Mouse (Mus musculus): Measurements from ENCODE around the gene Espl1.

Gene Espl1

DNA sequence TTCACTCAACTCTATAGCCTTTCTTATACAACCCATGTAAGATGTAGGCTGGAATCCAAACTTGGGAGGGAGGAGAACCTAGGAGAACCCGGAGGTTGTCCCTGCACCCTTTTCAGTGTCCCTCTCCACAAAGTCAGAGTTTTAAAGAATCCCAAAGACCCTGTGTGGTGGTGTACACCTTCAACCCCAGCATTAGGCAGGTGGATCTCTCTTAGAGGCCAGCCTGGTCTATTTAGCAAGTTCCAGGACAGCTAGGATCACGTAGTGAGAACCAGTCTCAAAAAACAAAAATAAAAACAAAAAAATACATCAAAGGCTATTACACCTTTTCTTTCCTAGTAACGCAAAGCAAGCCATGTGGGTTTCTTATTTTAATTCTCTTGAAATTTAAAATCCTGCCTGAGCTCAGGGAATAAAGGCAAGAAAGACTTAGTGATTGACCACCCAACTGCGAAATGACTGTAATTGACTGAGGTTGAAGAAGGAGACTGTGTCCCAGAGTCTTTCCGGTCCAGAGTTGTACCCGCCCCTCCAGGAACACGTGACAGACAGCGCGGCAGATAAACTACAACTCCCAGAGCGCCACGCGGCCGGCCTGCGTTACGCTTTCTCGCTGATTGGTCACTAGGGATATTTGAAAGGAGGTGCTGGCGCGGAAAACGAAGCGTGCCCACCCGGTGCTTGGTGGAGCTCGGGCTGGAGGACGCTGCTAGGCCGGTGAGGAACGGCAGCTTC lies at the start of gene Espl1:
Gene Espl1, plus strand, starts transcription at position 634 of the 735 bp plus-strand sequence.
- DNase-seq (ENCODE audit: low read depth in 2 of 2, low spot score in 2 of 2) = peak; percentile 89 to 94

DNA sequence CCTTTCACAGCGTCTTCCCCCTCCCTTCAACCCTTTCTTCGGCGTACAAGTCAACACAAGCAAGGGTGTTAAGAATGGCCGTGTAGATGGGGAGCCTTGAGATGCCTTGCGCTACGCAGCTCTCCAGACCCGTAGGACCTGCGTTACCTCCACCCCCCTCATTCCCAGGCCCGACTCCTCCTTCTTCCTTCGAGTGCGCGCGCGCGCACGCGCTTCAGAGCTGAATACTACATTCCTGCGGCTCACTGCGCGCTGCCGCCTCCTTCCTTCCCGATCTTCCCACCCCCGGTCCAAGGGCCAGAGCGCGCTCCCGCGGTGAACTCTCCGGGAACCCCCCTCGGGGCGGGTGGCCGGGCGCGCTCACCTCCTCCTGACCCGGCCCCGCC lies 49.2 kb upstream of the Espl1 start:
- peak; percentile 62 to 78 for DNase-seq (ENCODE audit: low read depth in 2 of 2, low spot score in 2 of 2)

GRCm38 (mm10) chr15:102247252-102248130 lies 48.6 kb upstream of the Espl1 start:
- DNase-seq (ENCODE audit: low read depth in 2 of 2, low spot score in 2 of 2) = no peak

DNA sequence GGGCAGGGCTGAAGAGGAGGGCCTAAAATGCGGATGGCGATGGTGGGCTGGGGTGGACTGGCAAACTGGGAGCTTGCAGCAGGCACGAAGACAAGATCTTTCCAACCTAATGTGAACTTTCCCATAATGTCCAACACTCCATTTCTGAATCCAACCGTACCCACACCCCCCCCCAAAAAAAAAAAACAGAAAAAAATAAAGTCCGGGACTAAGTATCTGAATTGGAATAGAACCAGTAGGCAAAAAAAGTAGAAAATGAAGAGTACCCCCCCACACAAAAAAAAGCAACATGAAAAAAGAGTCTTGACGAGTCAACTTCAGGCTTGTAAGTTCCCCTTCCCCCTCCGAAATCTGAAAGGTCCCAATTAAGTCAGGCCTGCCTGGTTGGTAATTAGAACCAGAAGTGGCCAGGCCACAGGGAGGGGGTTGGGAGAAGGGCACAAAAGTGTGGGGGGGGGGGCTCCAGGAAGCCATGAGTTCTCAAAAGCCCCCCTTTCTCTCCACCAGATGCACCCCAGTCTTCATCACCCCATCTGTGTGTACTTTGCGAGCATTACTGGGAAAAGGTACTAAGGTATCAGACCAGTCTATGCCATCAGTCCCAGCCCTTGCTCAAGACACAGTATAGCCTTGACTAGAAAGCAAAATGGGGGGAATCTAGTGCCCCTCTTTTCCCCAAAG lies 47.8 kb upstream of the Espl1 start:
- no peak for DNase-seq (ENCODE audit: low read depth in 2 of 2, low spot score in 2 of 2)

DNA sequence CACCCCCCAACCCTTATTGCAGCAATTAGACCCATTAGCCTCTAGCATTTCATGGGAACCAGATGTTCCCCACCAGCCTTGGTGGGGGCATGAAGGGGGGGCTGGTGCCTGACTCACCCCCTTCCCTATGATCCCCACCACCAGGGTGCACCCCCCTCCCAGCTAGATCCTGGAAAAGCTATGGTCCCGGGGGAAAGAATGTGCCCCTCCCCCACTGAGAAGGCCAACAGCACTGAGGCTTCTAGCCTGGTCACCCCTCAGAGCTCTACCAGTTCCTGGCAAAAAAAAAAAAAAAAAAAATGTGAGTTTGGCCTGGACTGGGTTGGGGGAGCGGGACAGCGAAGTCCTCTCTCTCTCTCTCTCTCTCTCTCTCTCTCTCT lies 47.3 kb upstream of the Espl1 start:
- DNase-seq (ENCODE audit: low read depth in 2 of 2, low spot score in 2 of 2) = no peak

- DNase-seq (ENCODE audit: low read depth in 2 of 2, low spot score in 2 of 2) = no peak
Observed at GRCm38 (mm10) chr15:102249251-102249691, 46.8 kb upstream of the Espl1 start.

DNA sequence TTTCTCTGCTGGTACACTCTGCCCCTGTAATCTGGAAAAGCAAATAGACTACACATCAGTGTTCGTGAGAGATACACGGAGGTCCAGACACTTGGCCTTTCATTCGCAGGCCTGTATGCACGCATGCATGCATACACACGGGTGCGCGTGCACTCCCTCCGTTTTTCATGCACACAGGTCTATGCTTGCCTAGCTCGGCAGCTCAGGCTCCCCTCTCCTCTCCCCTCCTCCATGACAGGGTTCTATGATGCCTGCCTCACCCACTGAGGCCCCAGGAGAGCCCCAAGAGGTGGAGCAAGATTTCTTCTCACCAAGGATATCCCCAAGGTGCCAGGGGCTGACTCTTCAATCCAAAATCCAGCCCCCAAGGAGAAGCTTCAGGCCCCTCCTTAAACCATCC lies 46.1 kb upstream of the Espl1 start:
- DNase-seq (ENCODE audit: low read depth in 2 of 2, low spot score in 2 of 2) = no peak

DNA sequence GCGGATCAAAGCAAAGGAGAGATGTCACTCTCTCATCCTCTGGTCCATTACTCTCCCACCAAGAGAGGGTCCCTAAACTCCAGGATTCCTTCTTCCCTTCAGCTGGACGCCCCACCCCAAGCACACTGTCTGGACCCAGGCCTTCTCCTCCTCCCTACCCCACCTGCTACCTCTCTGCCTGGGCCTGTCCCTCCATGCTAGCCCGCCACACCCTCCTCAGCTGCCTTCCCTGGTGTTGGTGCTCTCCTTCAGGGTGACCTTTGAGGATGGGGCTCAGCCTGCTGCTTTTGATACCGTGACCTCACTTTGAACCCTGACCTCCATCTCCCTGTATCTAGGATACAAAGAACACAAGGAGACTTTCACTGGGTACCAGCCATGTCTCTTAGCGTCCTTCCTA lies 45.5 kb upstream of the Espl1 start:
- DNase-seq (ENCODE audit: low read depth in 2 of 2, low spot score in 2 of 2) = no peak

GRCm38 (mm10) chr15:102255547-102256255 lies 40.4 kb upstream of the Espl1 start:
- DNase-seq (ENCODE audit: low read depth in 2 of 2, low spot score in 2 of 2) = no peak

GRCm38 (mm10) chr15:102256431-102257201 lies 39.5 kb upstream of the Espl1 start:
- no peak for DNase-seq (ENCODE audit: low read depth in 2 of 2, low spot score in 2 of 2)

DNA sequence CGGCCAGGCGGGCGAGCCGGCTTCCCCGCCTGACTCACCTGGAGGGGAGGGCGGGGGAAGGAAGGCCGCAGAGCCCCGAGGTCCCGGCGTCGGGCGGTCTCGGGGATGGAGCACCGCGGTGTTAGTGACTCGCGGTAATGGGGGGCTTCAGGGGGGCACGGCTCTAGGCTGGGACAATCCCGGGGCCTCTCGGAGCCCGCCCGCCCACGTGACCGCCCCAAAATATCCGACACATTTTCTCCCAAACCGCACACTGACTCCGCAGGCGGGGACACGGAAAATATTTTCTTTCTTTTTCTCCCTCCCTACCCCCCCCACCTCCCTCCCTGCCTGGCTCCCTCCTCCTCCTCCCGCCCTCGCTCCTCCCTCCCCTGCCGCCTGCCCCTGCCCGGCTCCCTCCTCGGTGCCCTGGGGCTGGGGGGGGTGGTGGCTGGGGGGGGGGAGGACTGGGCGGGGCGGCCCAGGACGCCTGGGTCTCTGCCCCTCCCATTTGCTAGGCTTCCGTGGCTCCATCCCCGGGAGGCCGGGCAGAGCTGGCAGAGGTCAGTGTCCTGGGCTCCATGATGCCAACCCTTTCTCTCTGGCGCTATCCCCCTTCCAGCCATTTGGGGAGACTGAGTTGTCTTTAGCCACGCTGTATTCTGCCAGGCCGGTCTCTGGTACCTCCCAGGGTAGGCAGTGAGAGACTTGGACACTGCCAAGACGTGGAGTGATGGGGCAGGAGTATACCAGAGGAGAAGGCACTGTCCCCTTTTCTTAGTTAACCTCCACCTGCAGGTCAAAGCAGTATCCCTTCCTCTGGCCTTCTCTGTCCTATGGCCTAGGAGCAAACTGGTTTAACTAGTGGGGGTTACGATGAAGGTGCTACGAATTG lies 38.6 kb upstream of the Espl1 start, which contains the start of gene Rarg:
Gene Rarg, minus strand, starts transcription at position 316 of the 874 bp plus-strand sequence.
- DNase-seq (ENCODE audit: low read depth in 2 of 2, low spot score in 2 of 2) = no peak

- DNase-seq (ENCODE audit: low read depth in 2 of 2, low spot score in 2 of 2) = no peak
Observed at GRCm38 (mm10) chr15:102258076-102258470, 38.0 kb upstream of the Espl1 start.

GRCm38 (mm10) chr15:102258581-102259253 lies 37.3 kb upstream of the Espl1 start:
- no peak for DNase-seq (ENCODE audit: low read depth in 2 of 2, low spot score in 2 of 2)

GRCm38 (mm10) chr15:102262582-102262981 lies 33.5 kb upstream of the Espl1 start:
- no peak for DNase-seq (ENCODE audit: low read depth in 2 of 2, low spot score in 2 of 2)

DNA sequence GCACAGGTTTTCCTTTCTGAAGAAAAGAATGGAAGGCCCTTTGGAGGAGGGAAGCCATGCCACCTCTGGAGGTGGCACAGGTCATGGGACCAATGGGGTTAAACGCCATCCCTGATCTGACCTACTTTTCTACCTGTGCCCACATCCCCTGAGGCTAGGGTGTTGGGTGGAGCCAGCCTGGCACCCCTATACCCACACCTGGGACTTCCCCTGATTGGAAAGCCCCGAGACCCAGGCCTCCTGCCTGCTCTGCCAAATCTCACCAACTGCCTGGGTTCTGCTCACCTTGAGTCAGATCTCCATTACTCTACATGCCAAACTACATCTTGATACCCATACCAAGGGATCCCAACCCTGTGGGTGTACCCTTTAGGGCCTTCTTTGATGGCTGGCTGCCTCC lies 33.0 kb upstream of the Espl1 start:
- peak in 1 of 2 experiments; percentile 41 for DNase-seq (ENCODE audit: low read depth in 2 of 2, low spot score in 2 of 2)

- no peak for DNase-seq (ENCODE audit: low read depth in 2 of 2, low spot score in 2 of 2)
Observed at GRCm38 (mm10) chr15:102265548-102265947, 30.5 kb upstream of the Espl1 start.

DNA sequence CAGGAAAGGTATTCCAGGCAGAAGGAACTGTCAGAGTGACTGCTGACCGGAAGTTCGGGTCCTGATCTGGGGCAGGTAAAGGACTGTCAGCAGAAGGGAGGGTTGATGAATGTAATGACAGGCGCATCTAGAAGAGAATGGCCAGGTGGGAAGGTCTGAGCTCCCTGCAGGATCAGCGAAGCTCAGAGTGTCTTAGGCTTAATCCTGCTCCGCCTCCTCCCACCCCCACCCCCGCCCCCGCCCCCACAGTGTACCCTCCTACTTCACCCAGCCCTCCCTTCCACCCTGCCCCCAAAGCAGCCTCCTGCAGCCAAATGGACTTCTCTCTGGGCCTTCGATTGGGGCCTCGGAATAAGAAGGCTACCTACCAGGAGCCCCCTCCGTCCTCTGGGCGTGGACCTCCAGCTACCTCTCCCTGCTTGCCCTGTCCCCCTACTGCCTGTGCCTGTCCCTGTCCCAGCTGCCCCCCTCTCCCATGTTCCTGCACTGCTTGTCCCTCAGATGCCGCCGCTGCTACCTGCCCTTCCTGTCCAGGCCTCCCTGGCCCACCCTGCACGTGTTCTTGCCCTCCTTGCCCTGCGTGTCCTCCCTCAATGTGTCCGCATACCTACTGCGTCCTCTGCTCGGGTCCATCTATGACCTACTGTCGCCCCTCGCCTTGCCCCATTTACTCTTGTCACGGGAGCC lies 25.6 kb upstream of the Espl1 start, which contains the start of gene Gm9918:
Gene Gm9918, plus strand, starts transcription at position 290 of the 687 bp plus-strand sequence.
- no peak for DNase-seq (ENCODE audit: low read depth in 2 of 2, low spot score in 2 of 2)

GRCm38 (mm10) chr15:102271441-102271840 lies 24.6 kb upstream of the Espl1 start:
- DNase-seq (ENCODE audit: low read depth in 2 of 2, low spot score in 2 of 2) = no peak

Data from CD8-positive naive resting alpha-beta T cell, adult 2 months (primary cell).